Mouse (Mus musculus) intestine, embryonic 16.5 days (tissue): ENCODE results near the gene Pxt1. TPM values are rescaled to one million over a fixed set of nuclear protein-coding genes. Genes with fewer than 3 reads are reported as not detected.
A peak's percentile ranks its signal among the peaks of the same experiment; 100 is the strongest.

Source experiments
- ATAC-seq: fragments of 200-750 bp; cut with Nextera tagmentation; 2 replicates; pipeline ENCODE4 v1.8.0; 2017; ENCODE audit warnings: moderate TSS enrichment, moderate library complexity
- H3K27ac ChIP-seq: fragments of 300-500 bp; sonication (generic); 2 replicates; pipeline ENCODE4 v1.5.1; 2014; ENCODE audit warnings: mild to moderate bottlenecking, low read length
- H3K27me3 ChIP-seq: fragments of 300-500 bp; sonication (generic); replicated peaks from 2 replicates; pipeline ENCODE4 v1.6.1; 2014; ENCODE audit warnings: low read length, control low read depth, mixed read lengths; ENCODE audit not compliant: control insufficient read depth, insufficient read depth
- H3K36me3 ChIP-seq: fragments of 300-500 bp; sonication (generic); 2 replicates; pipeline ENCODE4 v1.6.1; 2014; ENCODE audit warnings: low read length, control low read depth; ENCODE audit not compliant: control insufficient read depth, insufficient read depth
- H3K4me1 ChIP-seq: fragments of 300-500 bp; sonication (generic); 2 replicates; pipeline ENCODE4 v1.6.1; 2014; ENCODE audit warnings: low read length, control low read depth, mixed read lengths; ENCODE audit not compliant: control insufficient read depth, insufficient read depth
- H3K4me2 ChIP-seq: fragments of 300-500 bp; sonication (generic); 2 replicates; pipeline ENCODE4 v1.6.1; 2014; ENCODE audit warnings: low read depth, low read length, control low read depth
- H3K4me3 ChIP-seq: fragments of 300-500 bp; sonication (generic); 2 replicates; pipeline ENCODE4 v1.5.1; 2014; ENCODE audit warnings: mild to moderate bottlenecking, low read length
- H3K9ac ChIP-seq: fragments of 300-500 bp; sonication (generic); 2 replicates; pipeline ENCODE4 v1.6.1; 2014; ENCODE audit warnings: low read depth, low read length
- H3K9me3 ChIP-seq: fragments of 300-500 bp; sonication (generic); 2 replicates; pipeline ENCODE4 v1.6.1; 2016; ENCODE audit warnings: low read length, control low read depth; ENCODE audit not compliant: control insufficient read depth
- WGBS: fragments of 180-500 bp; shearing (Covaris S2); extraction: QIAGEN DNeasy Blood & Tissue Kit; methylation state at CpG from one replicate; pipeline ENCODE4 v1.1.7; 2014; 5-methylcytosine and 5-hydroxymethylcytosine counted together
- polyA plus RNA-seq: library from polyadenylated mRNA; unstranded; fragments of >200 nt; fragmentation: Nextera tagmentation; extraction: Ambion mirVana; gene quantifications from 2 replicates; pipeline ENCODE4 v1.2.1, GENCODE M21; 2015

The Pxt1 gene
- polyA plus RNA-seq, 1 experiment from 2014 or later, result not detected

- Histone ChIP-seq H3K27ac (no peak overlapping the region), H3K9me3 (no peaks in the 10 kb centered on the region), H3K36me3 (peaks cover 14% of the 10 kb centered on the region), H3K27me3 (no peaks in the 10 kb centered on the region), H3K9ac (no peak overlapping the region), H3K4me3 (no peak overlapping the region), H3K4me1 (no peaks in the 10 kb centered on the region), H3K4me2 (no peak overlapping the region)
- 22% methylated on average over 4 of the region's 4 CpGs for WGBS
- ATAC-seq, result no peak
Measured at GRCm38 (mm10) chr17:28982591-28982990, 39.0 kb upstream of the Pxt1 start.

GRCm38 (mm10) chr17:28981081-28981480, 37.4 kb upstream of the Pxt1 start:
- no peak overlapping the region for H3K27ac ChIP-seq
- no peak overlapping the region for H3K9ac ChIP-seq
- 78% methylated on average over 4 of the region's 4 CpGs for WGBS
- H3K27me3 ChIP-seq, result no peaks in the 10 kb centered on the region
- no peaks in the 10 kb centered on the region for H3K4me1 ChIP-seq
- H3K4me2 ChIP-seq, result no peak overlapping the region
- H3K4me3 ChIP-seq, result no peak overlapping the region
- H3K9me3 ChIP-seq, result no peaks in the 10 kb centered on the region
- no peak for ATAC-seq
- H3K36me3 ChIP-seq, result peaks cover 8% of the 10 kb centered on the region

GRCm38 (mm10) chr17:28979091-28979490, 35.5 kb upstream of the Pxt1 start:
- Histone ChIP-seq H3K9ac (no peak overlapping the region), H3K4me3 (no peak overlapping the region), H3K9me3 (no peaks in the 10 kb centered on the region), H3K27me3 (no peaks in the 10 kb centered on the region), H3K4me2 (no peak overlapping the region), H3K36me3 (peaks cover 14% of the 10 kb centered on the region), H3K27ac (no peak overlapping the region), H3K4me1 (no peaks in the 10 kb centered on the region)
- 89% methylated on average over 4 of the region's 4 CpGs for WGBS
- ATAC-seq, result no peak

- H3K9ac ChIP-seq, result no peak overlapping the region
- no peak overlapping the region for H3K4me2 ChIP-seq
- no peak for ATAC-seq
- H3K4me1 ChIP-seq, result no peaks in the 10 kb centered on the region
- H3K27ac ChIP-seq, result no peak overlapping the region
- peaks cover 22% of the 10 kb centered on the region for H3K36me3 ChIP-seq
- no peaks in the 10 kb centered on the region for H3K9me3 ChIP-seq
- H3K4me3 ChIP-seq, result no peak overlapping the region
- H3K27me3 ChIP-seq, result no peaks in the 10 kb centered on the region
Measured at GRCm38 (mm10) chr17:28970122-28970521, 26.5 kb upstream of the Pxt1 start.

- Histone ChIP-seq H3K27ac (no peak overlapping the region), H3K4me2 (no peak overlapping the region), H3K36me3 (peaks cover 31% of the 10 kb centered on the region), H3K4me3 (no peak overlapping the region), H3K9me3 (no peaks in the 10 kb centered on the region), H3K4me1 (no peaks in the 10 kb centered on the region), H3K27me3 (no peaks in the 10 kb centered on the region), H3K9ac (no peak overlapping the region)
- 72% methylated on average over 11 of the region's 11 CpGs for WGBS
- no peak for ATAC-seq
Measured at GRCm38 (mm10) chr17:28967021-28967610, 23.5 kb upstream of the Pxt1 start.

- Histone ChIP-seq H3K9ac (no peak overlapping the region), H3K4me2 (no peak overlapping the region), H3K9me3 (no peaks in the 10 kb centered on the region), H3K27me3 (no peaks in the 10 kb centered on the region), H3K36me3 (peaks cover 27% of the 10 kb centered on the region), H3K27ac (no peak overlapping the region), H3K4me1 (peaks cover 12% of the 10 kb centered on the region), H3K4me3 (no peak overlapping the region)
- ATAC-seq, result peak; percentile 69
- 76% methylated on average over 10 of the region's 10 CpGs for WGBS
Measured at GRCm38 (mm10) chr17:28961596-28961995, 18.0 kb upstream of the Pxt1 start.

GRCm38 (mm10) chr17:28960597-28960996, 17.0 kb upstream of the Pxt1 start:
- 52% methylated on average over 10 of the region's 10 CpGs for WGBS
- Histone ChIP-seq H3K27ac (no peak overlapping the region), H3K4me3 (no peak overlapping the region), H3K4me1 (peaks cover 12% of the 10 kb centered on the region), H3K27me3 (no peaks in the 10 kb centered on the region), H3K36me3 (peaks cover 25% of the 10 kb centered on the region), H3K9me3 (no peaks in the 10 kb centered on the region), H3K4me2 (no peak overlapping the region), H3K9ac (no peak overlapping the region)
- no peak for ATAC-seq

- Histone ChIP-seq H3K4me2 (no peak overlapping the region), H3K27me3 (no peaks in the 10 kb centered on the region), H3K9me3 (no peaks in the 10 kb centered on the region), H3K4me1 (peaks cover 14% of the 10 kb centered on the region), H3K4me3 (no peak overlapping the region), H3K27ac (no peak overlapping the region), H3K36me3 (peaks cover 5% of the 10 kb centered on the region), H3K9ac (no peak overlapping the region)
- ATAC-seq, result no peak
- WGBS, result 93% methylated on average over 9 of the region's 9 CpGs
Measured at GRCm38 (mm10) chr17:28954416-28954815, 10.8 kb upstream of the Pxt1 start.

GRCm38 (mm10) chr17:28953251-28953650, 9.6 kb upstream of the Pxt1 start:
- Histone ChIP-seq H3K4me1 (peaks cover 14% of the 10 kb centered on the region), H3K9me3 (no peaks in the 10 kb centered on the region), H3K27ac (peak overlapping the region; percentile 96), H3K27me3 (no peaks in the 10 kb centered on the region), H3K4me3 (peak overlapping the region; percentile 74), H3K36me3 (peaks cover 3% of the 10 kb centered on the region), H3K4me2 (peak overlapping the region; percentile 86), H3K9ac (peak overlapping the region; percentile 92)
- 9% methylated on average over 9 of the region's 9 CpGs for WGBS
- ATAC-seq, result no peak
